Mouse (Mus musculus): ENCODE measurements around the gene Lrrc8c. TPM values are rescaled to one million over a fixed set of nuclear protein-coding genes. Genes with fewer than 3 reads are reported as not detected.
"Not testable (repeated sequence)": the region's sequence is repeated elsewhere in the genome, so short reads cannot be mapped to it uniquely, and the experiment has no call there.

The Lrrc8c gene
- total RNA-seq, 2 experiments from 2014 or later: 22.8 to 74.2 TPM

- no peak for ATAC-seq (replicated peaks; ENCODE audit: low FRiP score, poor library complexity, severe bottlenecking)
Measured at GRCm38 (mm10) chr5:105625504-105626150, 106.4 kb downstream of the Lrrc8c start.

DNA sequence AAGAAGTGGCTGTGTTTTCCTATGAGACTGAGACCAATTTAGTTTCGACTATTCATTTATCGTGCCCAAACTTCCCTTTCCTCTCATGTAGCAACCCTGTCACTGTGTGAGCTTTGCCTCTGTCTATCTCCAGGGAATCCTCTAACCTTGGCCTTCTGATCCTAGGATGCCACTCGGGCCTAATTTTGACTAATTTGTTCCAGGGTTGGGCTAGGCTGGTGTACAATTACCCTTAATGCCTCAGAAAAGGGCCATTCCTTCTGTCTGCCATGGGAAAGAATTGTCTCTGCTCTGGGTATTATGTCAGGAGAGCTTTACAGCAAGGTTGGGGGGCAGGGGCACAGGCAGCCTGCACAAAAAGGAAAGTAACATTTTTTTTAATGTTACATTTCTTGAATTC, 107.2 kb downstream of the Lrrc8c start:
- ATAC-seq (replicated peaks; ENCODE audit: low FRiP score, poor library complexity, severe bottlenecking): no peak

DNA sequence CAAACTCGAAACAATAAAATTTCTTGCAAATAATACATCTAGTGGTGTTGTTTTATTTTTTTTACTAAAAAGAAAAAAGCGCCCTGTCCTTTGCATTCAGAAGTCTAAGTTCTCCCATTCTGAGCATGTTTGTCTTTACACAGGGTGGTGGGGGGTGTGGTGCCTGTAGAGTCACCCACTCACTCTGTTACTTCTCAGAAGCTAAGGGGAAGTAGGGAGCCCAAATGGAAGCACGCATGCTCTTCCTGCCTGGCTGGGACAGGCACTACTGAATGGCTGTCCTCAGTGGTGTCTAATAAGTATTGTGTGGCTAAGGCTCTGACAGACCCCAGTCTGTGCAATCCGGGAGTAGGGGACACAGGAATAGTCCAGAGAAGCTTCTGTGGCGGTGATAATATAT, 107.9 kb downstream of the Lrrc8c start:
- no peak for ATAC-seq (replicated peaks; ENCODE audit: low FRiP score, poor library complexity, severe bottlenecking)

GRCm38 (mm10) chr5:105629955-105630354, 110.8 kb downstream of the Lrrc8c start:
- ATAC-seq (replicated peaks; ENCODE audit: low FRiP score, poor library complexity, severe bottlenecking): no peak

DNA sequence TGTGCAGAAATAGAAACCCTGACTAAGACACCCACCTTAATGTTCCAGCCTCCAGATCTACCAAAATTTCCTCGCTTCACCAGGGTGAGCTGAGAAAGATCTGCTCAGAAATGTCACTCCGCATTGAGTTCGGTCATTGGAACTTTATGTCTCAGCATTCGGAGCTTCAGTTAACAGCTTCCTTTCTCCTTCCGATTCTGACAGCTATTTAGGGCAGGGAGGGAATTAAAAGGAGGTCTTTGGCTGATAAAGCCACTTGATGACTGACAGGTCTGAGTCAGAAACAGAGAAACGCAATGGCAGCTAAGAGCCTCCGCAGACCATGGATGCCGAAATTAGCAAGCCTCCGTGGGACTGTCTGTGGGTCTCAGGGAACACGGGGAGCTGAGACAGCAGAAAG, 112.9 kb downstream of the Lrrc8c start:
- ATAC-seq (replicated peaks; ENCODE audit: low FRiP score, poor library complexity, severe bottlenecking): no peak

GRCm38 (mm10) chr5:105635576-105635975, 116.4 kb downstream of the Lrrc8c start:
- ATAC-seq (replicated peaks; ENCODE audit: low FRiP score, poor library complexity, severe bottlenecking): no peak

DNA sequence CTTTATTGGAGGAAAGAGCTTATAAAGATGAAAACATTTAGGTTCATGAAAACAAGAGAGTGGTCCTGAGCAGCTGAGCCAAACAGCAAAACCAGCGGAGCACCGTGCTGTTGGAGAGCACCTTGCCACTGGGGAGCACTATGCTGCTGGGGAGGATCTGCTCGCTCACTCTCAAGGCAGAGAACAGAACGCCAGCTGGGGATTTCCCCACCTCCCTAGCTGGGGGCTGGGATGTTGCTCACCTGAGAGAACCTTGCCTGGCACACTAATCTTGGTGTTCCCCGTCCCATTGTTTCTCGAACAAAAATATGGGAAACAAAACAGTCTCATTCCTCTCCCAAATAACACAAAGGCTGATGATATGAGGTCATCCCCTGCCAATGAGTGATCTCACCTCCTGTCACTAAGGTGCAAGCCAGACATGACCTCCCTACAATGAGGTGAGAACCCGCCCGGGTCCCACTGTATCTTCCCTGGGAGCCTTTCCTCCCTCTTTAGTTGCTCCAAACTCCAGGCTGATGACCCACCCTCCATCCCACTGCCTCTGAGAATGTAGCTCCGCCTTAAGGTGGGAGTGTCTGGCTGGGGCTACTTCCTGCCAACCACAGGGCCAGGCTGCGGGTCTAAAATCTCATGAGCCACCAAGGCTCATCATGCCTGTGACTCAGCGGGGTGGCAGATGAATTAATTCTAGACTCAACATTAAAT, 117.5 kb downstream of the Lrrc8c start:
- ATAC-seq (replicated peaks; ENCODE audit: low FRiP score, poor library complexity, severe bottlenecking): no peak

DNA sequence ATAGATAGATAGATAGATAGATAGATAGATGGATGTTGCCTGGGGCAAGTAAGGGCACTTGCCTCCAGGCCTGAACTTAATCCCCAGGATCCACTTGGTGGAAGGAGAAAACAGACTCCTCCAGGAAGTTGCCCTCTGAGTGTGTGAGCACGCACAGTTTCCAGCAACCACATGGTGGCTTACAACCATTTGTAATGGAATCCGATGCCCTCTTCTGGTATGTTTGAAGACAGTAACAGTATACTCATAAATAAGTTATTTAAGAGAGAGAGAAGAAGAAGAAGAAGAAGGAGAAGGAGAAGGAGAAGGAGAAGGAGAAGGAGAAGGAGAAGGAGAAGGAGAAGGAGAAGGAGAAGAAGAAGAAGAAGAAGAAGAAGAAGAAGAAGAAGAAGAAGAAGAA, 119.1 kb downstream of the Lrrc8c start:
- not testable (repeated sequence) for ATAC-seq (replicated peaks; ENCODE audit: low FRiP score, poor library complexity, severe bottlenecking)

GRCm38 (mm10) chr5:105638916-105639315, 119.7 kb downstream of the Lrrc8c start:
- no peak for ATAC-seq (replicated peaks; ENCODE audit: low FRiP score, poor library complexity, severe bottlenecking)

DNA sequence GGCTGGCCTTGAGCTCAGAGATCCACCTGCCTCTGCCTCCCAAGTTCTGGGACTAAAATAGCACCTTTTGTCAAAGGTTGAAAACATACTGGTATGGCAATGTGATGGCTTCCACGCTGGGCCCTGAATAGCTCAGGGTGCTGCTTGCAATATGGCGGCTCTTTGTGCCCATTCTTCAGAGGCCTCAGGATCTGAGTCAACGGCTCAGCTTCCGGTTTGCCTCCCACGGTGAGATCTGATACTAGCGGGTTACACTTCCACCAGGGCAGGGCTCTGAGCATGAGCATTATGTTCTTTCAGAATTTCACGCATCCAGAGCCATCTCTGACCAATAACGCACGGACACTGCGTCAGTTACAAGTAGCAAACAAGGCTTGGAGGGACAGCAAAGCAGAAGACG, 120.2 kb downstream of the Lrrc8c start:
- ATAC-seq (replicated peaks; ENCODE audit: low FRiP score, poor library complexity, severe bottlenecking): no peak

GRCm38 (mm10) chr5:105642517-105642916, 123.3 kb downstream of the Lrrc8c start:
- no peak for ATAC-seq (replicated peaks; ENCODE audit: low FRiP score, poor library complexity, severe bottlenecking)

DNA sequence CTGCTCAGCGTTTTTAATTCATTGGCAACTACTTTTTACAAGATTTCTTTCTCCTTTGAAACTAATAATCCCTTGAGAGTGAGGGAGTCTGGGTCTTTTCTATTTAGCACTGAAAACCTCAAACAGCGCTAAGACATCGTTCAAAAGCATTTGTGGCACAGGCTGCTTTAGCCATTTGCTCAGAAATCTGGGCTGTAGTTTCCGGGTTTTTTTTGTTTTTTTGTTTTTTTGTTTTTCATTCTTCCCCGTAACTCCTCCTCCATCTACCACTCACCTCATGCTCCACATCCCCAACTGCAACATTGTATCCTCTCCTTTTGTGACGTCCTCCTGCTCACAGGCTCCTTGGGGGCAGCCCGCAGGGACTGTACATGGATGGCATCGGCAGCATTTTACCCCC, 124.1 kb downstream of the Lrrc8c start:
- ATAC-seq (replicated peaks; ENCODE audit: low FRiP score, poor library complexity, severe bottlenecking): no peak

GRCm38 (mm10) chr5:105644195-105644594, 125.0 kb downstream of the Lrrc8c start:
- ATAC-seq (replicated peaks; ENCODE audit: low FRiP score, poor library complexity, severe bottlenecking): no peak

DNA sequence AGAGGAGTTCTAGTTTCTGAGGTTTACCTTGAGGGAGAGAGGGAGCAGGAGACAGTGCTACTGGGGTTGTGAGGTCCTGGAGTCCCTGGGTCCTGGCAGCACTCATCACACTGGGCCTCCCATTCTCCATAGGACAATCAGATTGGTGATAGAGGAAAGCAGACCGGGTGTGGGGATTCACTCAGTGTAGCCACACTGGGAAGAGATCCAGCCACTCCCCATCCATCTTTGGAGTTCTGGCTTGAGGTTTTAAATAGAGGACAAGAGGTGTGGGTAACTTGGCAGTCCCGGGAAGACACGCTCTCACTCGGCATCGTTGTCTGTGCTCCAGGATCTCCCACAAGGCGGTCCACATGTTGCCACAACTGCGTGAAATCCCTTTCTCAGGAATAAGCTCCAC, 127.9 kb downstream of the Lrrc8c start:
- no peak for ATAC-seq (replicated peaks; ENCODE audit: low FRiP score, poor library complexity, severe bottlenecking)

DNA sequence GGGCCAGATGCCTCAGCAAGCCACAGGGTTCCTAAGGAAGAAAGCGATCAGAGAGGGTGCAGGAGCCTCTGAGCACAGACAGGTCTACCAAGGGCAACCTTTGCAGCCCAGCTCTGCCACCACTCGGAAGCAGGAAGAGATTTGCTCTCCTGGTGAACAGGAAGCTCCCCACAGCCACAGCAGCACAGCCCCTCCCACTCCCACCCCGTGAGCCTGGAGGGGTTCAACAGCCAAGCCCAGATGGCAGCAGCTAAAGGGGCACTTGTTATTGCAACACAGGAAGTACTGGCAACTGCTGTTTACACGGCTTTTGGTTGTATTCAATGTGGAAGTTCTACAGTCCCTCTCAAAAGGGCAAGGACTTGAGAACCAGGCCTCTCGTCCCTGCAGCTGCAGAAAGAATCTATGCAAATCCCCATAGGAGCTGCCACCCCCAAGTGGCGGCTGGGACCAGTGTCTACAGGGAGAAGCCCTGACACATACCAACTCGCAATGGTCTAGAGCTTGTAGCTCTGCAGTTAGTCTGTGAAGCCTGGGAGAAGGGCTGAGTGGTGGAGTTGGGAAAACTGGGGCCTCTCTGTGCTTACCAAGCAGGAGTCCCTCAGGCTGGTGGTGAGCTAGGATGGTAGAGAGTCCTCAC, 129.6 kb downstream of the Lrrc8c start:
- no peak for ATAC-seq (replicated peaks; ENCODE audit: low FRiP score, poor library complexity, severe bottlenecking)

DNA sequence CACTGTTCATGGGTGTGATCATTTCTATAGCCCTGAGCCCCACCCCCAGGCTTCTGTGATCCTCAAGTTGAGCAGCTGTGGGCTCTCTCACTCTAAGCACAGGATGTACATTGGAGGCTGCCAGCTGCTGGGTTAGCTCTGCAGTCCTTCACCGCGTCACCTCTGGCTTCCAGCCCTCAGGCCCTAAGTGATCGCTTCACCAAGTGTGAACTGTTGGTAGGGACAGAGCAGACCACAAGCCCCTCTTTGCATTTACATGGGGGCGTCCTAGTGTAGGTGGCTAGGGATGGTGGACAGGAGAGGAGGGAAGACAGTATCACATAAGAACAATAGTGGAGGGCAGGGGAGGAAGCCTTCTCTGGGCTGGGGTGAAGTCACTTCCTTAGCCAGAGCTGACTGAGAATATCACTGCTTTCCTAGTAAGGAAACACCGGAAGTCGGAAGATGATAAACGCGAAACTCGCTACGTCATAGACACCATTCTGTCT, 130.4 kb downstream of the Lrrc8c start:
- no peak for ATAC-seq (replicated peaks; ENCODE audit: low FRiP score, poor library complexity, severe bottlenecking)

DNA sequence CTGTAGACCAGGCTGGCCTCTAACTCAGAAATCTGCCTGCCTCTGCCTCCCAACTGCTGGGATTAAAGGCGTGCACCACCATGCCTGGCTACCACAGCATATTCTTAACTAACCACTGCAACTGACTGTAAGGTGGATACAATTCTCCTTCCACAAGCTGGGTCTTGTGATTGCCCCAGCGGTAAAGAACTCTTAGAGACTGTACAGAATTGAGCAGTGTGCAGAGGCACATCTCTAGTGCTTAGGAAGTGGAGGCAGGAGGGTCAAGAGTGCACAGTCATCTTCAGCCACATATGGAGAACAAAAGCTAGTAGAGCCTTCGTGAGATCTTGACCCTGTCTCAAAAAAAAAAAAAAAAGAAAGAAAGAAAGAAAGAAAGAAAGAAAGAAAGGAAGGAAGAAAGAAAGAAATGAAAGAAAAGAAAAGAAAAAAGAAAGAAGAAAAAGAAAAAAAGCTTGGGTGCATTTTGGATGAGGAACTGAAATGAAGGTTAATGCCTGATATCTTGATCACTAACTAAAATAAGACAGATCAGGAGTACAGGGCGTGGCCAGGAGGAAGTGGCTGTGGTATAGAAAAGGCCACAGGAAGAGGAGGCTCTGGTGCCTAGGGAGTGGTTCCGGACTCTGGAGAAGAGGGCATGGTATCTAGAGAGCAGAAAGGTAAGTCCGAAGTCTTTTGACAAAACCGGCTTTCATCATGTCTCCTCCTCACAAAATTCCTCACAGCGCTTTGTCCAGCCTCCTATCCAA, 131.7 kb downstream of the Lrrc8c start:
- no peak for ATAC-seq (replicated peaks; ENCODE audit: low FRiP score, poor library complexity, severe bottlenecking)

DNA sequence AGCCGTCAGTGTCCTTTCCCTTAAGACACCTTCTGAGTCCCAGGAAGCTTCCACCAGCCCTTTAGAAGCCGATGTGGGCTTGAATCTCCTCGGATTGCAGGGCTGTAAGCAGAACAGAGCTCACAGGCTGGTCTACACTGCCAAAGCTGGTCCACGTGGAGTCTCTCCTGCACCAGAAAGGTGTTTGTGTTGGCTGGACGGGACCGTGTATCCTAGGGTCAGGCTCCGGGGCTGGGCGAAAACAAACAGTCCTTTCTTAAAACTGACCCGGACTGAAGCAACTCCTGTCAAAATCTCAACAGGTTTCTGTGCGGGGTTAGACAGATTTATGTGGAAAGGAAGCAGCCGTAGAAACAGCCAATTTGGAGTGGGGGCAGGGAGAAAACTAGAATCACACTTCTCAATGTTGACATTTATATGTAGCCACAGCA, 132.4 kb downstream of the Lrrc8c start:
- ATAC-seq (replicated peaks; ENCODE audit: low FRiP score, poor library complexity, severe bottlenecking): no peak

DNA sequence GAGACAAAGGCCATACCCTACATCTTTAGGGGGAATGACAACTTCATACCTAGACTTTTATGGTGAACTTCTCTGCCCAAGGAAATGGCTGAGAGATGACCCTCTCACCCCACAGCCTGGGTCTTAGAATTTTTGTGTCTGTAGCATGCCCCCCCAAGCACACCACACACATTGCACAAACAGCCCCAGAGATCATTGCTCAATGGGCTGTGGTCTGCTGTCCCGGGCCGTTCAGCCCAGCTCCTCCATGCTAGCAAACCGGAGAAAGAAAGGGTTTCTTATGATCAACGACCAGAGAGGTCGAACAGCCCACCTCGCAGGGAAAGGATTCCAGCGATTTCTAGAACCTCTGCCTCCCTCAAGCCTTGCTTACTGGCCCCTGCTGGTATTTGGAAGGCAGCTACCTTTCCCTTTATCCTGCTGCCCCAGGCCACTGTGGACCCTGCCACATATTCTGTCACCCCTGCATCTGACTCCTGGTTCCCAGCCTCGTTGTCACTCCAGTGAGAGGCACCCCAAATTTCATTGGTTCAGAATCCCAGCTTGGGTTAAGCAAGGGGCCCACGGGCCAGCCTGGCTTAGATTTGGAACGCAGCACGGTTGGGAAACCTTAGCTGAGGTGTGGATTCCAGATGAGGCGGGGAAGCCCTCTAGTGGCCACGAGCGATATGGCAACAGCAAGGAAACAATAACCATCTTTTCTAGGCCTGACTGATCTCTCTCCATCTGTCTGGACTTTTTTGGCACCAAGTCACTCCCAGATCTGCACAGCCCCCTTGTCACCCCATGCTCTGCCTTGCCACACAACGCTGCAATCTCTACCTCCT, 135.3 kb downstream of the Lrrc8c start:
- ATAC-seq (replicated peaks; ENCODE audit: low FRiP score, poor library complexity, severe bottlenecking): peak; percentile 83
